Mouse (Mus musculus): ENCODE results near the gene Olfr166.

GRCm38 (mm10) chr16:19464365-19464764, 19.1 kb upstream of the Olfr166 start:
- no peak for TF ChIP-seq GATA1 (IDR thresholded peaks at IDR 0.05; ENCODE audit: borderline replicate concordance, low read length)
- TF ChIP-seq FLI1 (IDR thresholded peaks at IDR 0.05; ENCODE audit: low read length) = no peak
